8 mouse cellular contexts compared by ENCODE assay signal in the genomic region with DNA sequence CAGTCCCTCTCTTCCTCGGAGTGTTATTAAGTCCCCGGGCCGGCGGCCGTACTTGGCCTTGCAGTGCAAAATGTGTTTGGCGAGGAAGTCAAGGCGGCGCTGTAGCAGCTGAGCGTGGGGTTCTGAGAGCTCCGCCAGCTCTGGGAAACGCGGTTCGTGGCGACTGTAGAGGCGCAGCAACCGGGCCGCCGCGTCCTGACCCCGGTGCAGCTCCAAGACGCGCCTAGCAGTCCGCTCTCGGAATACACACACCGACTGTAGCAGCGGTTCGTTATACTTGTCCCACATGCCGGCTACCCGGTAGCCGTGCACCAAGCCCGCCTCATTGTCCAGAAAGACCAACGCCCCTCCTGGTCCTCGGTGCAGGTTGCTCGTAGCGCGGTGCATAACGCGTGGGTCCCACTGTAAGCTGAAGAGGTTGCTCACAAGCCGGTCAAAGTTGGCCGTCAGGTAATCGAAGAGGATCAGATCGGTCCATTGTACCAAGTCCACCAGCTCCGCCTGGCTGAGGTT. TPM values are rescaled to one million over a fixed set of nuclear protein-coding genes. Genes with fewer than 3 reads are reported as not detected.
DNase-seq lines count a peak whose midpoint lies in the region; ATAC-seq and TF ChIP-seq lines count a peak whose summit lies in the region.

No protein-coding gene starts in this region.

- no peaks in the 10 kb centered on the region for H3K9me3 ChIP-seq in forebrain, embryonic 12.5 days
- no peaks in the 10 kb centered on the region for H3K9me3 ChIP-seq in heart, embryonic 14.5 days (ENCODE audit: control insufficient read depth, low read length)
- H3K9me3 ChIP-seq in kidney, postnatal 0 days (replicated peaks; ENCODE audit: low read length): no peaks in the 10 kb centered on the region
- H3K9me3 ChIP-seq in liver, embryonic 13.5 days (replicated peaks): no peaks in the 10 kb centered on the region

- DNase-seq in CD4-positive helper T cell, adult 2 months (ENCODE audit: low read depth, low spot score): peak; percentile 12
- peak; percentile 72 for DNase-seq in kidney, postnatal 0 days (ENCODE audit: low spot score)
- DNase-seq in liver, embryonic 13.5 days: peak; percentile 0
- peak; percentile 76 for DNase-seq in neural tube, embryonic 10.5 days (ENCODE audit: extremely low spot score, low spot score)

- H3K4me3 ChIP-seq in brown adipose tissue, adult 24 weeks (ENCODE audit: insufficient read depth, low read depth, low read length): peak overlapping the region; percentile 52
- peak overlapping the region; percentile 88 for H3K4me3 ChIP-seq in forebrain, embryonic 12.5 days (replicated peaks)
- H3K4me3 ChIP-seq in heart, embryonic 14.5 days (ENCODE audit: control insufficient read depth in 1 of 2, insufficient read depth in 1 of 2, low read depth in 1 of 2, low read length in 2 of 2): peak overlapping the region; percentile 72 to 77
- peak overlapping the region; percentile 81 for H3K4me3 ChIP-seq in kidney, postnatal 0 days (replicated peaks; ENCODE audit: low read depth, low read length)
- H3K4me3 ChIP-seq in liver, embryonic 13.5 days (replicated peaks): peak overlapping the region; percentile 59
- H3K4me3 ChIP-seq in testis, adult 2 months (ENCODE audit: control insufficient read depth, low read depth, low read length): peak overlapping the region; percentile 69

- H3K4me1 ChIP-seq in brown adipose tissue, adult 24 weeks (ENCODE audit: control insufficient read depth, insufficient read depth, insufficient read length, low read length): no peaks in the 10 kb centered on the region; the same call in 1 of the 2 replicates
- H3K4me1 ChIP-seq in forebrain, embryonic 12.5 days: peaks cover 24% of the 10 kb centered on the region
- peaks cover 5 to 15% of the 10 kb centered on the region in 2 experiments for H3K4me1 ChIP-seq in heart, embryonic 14.5 days (ENCODE audit: control insufficient read depth in 2 of 2, insufficient read depth in 2 of 2, low read length in 2 of 2)
- H3K4me1 ChIP-seq in kidney, postnatal 0 days (replicated peaks; ENCODE audit: insufficient read depth, low read length): peaks cover 15% of the 10 kb centered on the region; the same call in 1 of the 2 replicates
- peaks cover 19% of the 10 kb centered on the region for H3K4me1 ChIP-seq in liver, embryonic 13.5 days (replicated peaks)
- H3K4me1 ChIP-seq in testis, adult 2 months (ENCODE audit: control insufficient read depth, insufficient read depth, low read length): peaks cover 20% of the 10 kb centered on the region

- H3K4me2 ChIP-seq in forebrain, embryonic 12.5 days: peak overlapping the region; percentile 86
- H3K4me2 ChIP-seq in heart, embryonic 14.5 days (ENCODE audit: low read length): peak overlapping the region; percentile 97
- peak overlapping the region; percentile 99 for H3K4me2 ChIP-seq in kidney, postnatal 0 days (ENCODE audit: low read length)
- peak overlapping the region; percentile 71 for H3K4me2 ChIP-seq in liver, embryonic 13.5 days

- peak overlapping the region; percentile 96 for H3K9ac ChIP-seq in forebrain, embryonic 12.5 days
- H3K9ac ChIP-seq in heart, embryonic 14.5 days (ENCODE audit: low read length): peak overlapping the region; percentile 76
- peak overlapping the region; percentile 67 for H3K9ac ChIP-seq in kidney, postnatal 0 days (ENCODE audit: low read depth, low read length)
- H3K9ac ChIP-seq in liver, embryonic 13.5 days: peak overlapping the region; percentile 51; the same call in 1 of the 2 replicates

- H3K36me3 ChIP-seq in forebrain, embryonic 12.5 days (replicated peaks): peaks cover 10% of the 10 kb centered on the region; the same call in 1 of the 2 replicates
- H3K36me3 ChIP-seq in heart, embryonic 14.5 days (ENCODE audit: control insufficient read depth, insufficient read depth, low read length): no peaks in the 10 kb centered on the region
- H3K36me3 ChIP-seq in kidney, postnatal 0 days (ENCODE audit: insufficient read depth, low read length): no peaks in the 10 kb centered on the region
- no peaks in the 10 kb centered on the region for H3K36me3 ChIP-seq in liver, embryonic 13.5 days
- H3K36me3 ChIP-seq in testis, adult 2 months (ENCODE audit: control insufficient read depth, insufficient read depth, low read length): no peaks in the 10 kb centered on the region

- H3K27me3 ChIP-seq in forebrain, embryonic 12.5 days: no peaks in the 10 kb centered on the region
- H3K27me3 ChIP-seq in heart, embryonic 14.5 days (ENCODE audit: control insufficient read depth, insufficient read depth, low read length): peaks cover 12% of the 10 kb centered on the region
- H3K27me3 ChIP-seq in kidney, postnatal 0 days (ENCODE audit: insufficient read depth, low read length): no peaks in the 10 kb centered on the region
- peaks cover 64% of the 10 kb centered on the region for H3K27me3 ChIP-seq in liver, embryonic 13.5 days
- H3K27me3 ChIP-seq in testis, adult 2 months (ENCODE audit: control insufficient read depth, insufficient read depth, low read length): no peaks in the 10 kb centered on the region

- no peak for TF ChIP-seq POLR2A in testis, adult 2 months (IDR thresholded peaks at IDR 0.05; ENCODE audit: control insufficient read depth, low read depth, low read length)

- H3K27ac ChIP-seq in brown adipose tissue, adult 24 weeks (replicated peaks; ENCODE audit: low read depth, low read length): no peak overlapping the region
- peak overlapping the region; percentile 98 for H3K27ac ChIP-seq in forebrain, embryonic 12.5 days
- H3K27ac ChIP-seq in heart, embryonic 14.5 days (replicated peaks in 1 of 2; ENCODE audit: control insufficient read depth in 1 of 2, insufficient read depth in 1 of 2, low read depth in 2 of 2, low read length in 2 of 2): no peak overlapping the region
- H3K27ac ChIP-seq in kidney, postnatal 0 days: no peak overlapping the region
- no peak overlapping the region for H3K27ac ChIP-seq in liver, embryonic 13.5 days
- H3K27ac ChIP-seq in testis, adult 2 months (ENCODE audit: control insufficient read depth, insufficient read depth, low read depth, low read length): no peak overlapping the region

- peak; percentile 24 for ATAC-seq in forebrain, embryonic 12.5 days (ENCODE audit: low FRiP score)
- ATAC-seq in heart, embryonic 14.5 days (ENCODE audit: insufficient number of reproducible peaks, insufficient read depth, low FRiP score, low read depth): peak; percentile 17
- no peak for ATAC-seq in kidney, postnatal 0 days (replicated peaks; ENCODE audit: low FRiP score, low read depth)
- ATAC-seq in liver, embryonic 13.5 days (ENCODE audit: low read depth): no peak

- WGBS in forebrain, embryonic 12.5 days: under 1% methylated on average over 43 of the region's 43 CpGs
- WGBS in heart, embryonic 14.5 days: under 1% methylated on average over 43 of the region's 43 CpGs
- under 1% methylated on average over 43 of the region's 43 CpGs for WGBS in kidney, postnatal 0 days
- under 1% methylated on average over 43 of the region's 43 CpGs for WGBS in liver, embryonic 13.5 days (ENCODE audit: insufficient replicate concordance)

- TF ChIP-seq CTCF in kidney, postnatal 0 days (IDR thresholded peaks at IDR 0.05; ENCODE audit: low read depth): peak; percentile 26; the same call in 1 of the 2 replicates
- TF ChIP-seq CTCF in testis, adult 2 months (IDR thresholded peaks at IDR 0.05; ENCODE audit: control insufficient read depth, insufficient read depth, insufficient replicate concordance, low read depth, low read length): no peak

RNA-seq across cellular contexts. Expression of a gene that starts 2.0 kb away (rescaled TPM):
- polyA plus RNA-seq in brown adipose tissue, adult 24 weeks (2012; ENCODE audit: insufficient read depth, insufficient read length, missing spikeins): 0.44 TPM in 1 of 2 replicates, not detected in the other
- polyA plus RNA-seq in forebrain, embryonic 12.5 days (2016; fragmentation: Nextera tagmentation; extraction: Ambion mirVana): 41.7 and 48.6 TPM in 2 replicates
- polyA plus RNA-seq in heart, embryonic 14.5 days (2014; fragmentation: Nextera tagmentation; extraction: Ambion mirVana): 1.8 and 2.3 TPM in 2 replicates
- polyA plus RNA-seq in kidney, postnatal 0 days (2015; fragmentation: Nextera tagmentation; extraction: Ambion mirVana): 10.0 and 12.1 TPM in 2 replicates
- polyA plus RNA-seq in liver, embryonic 13.5 days (2015; fragmentation: Nextera tagmentation; extraction: Ambion mirVana): 0.66 and 0.82 TPM in 2 replicates
- polyA plus RNA-seq in testis, adult 2 months (2012; rRNA removed): 0.30 and 0.35 TPM in 2 replicates

RNA-seq across cellular contexts. Expression of a gene that starts 42.7 kb away (rescaled TPM):
- 52.5 and 73.3 TPM in 2 replicates for polyA plus RNA-seq in brown adipose tissue, adult 24 weeks (2012; ENCODE audit: insufficient read depth, insufficient read length, missing spikeins)
- 45.4 and 54.2 TPM in 2 replicates for polyA plus RNA-seq in forebrain, embryonic 12.5 days (2016; fragmentation: Nextera tagmentation; extraction: Ambion mirVana)
- 33.0 and 35.0 TPM in 2 replicates for polyA plus RNA-seq in heart, embryonic 14.5 days (2014; fragmentation: Nextera tagmentation; extraction: Ambion mirVana)
- 20.1 and 24.5 TPM in 2 replicates for polyA plus RNA-seq in kidney, postnatal 0 days (2015; fragmentation: Nextera tagmentation; extraction: Ambion mirVana)
- polyA plus RNA-seq in liver, embryonic 13.5 days (2015; fragmentation: Nextera tagmentation; extraction: Ambion mirVana): 5.9 and 8.0 TPM in 2 replicates
- polyA plus RNA-seq in testis, adult 2 months (2012; rRNA removed): 10.5 and 12.7 TPM in 2 replicates

Comparison
In these comparisons a context has a peak if more than half of its experiments do, and no peak if none do; other contexts are left out.
1. DNase-seq: peak in every context shown above with its lines; median percentile 76 in neural tube, embryonic 10.5 days; 72 in kidney, postnatal 0 days; 12 in CD4-positive helper T cell, adult 2 months; 0 in liver, embryonic 13.5 days.
2. ATAC-seq: peak in forebrain, embryonic 12.5 days (single experiment) and heart, embryonic 14.5 days (single experiment); none in kidney, postnatal 0 days (single experiment) and liver, embryonic 13.5 days (single experiment).
3. Peak in every context shown above with its lines, with median percentiles within 50 percentile points of each other: H3K4me3 ChIP-seq, H3K4me2 ChIP-seq and H3K9ac ChIP-seq.